8 mouse cellular contexts compared by ENCODE assay signal in genomic region chr4:132113411-132114095, GRCm38 (mm10). TPM values are rescaled to one million over a fixed set of nuclear protein-coding genes. Genes with fewer than 3 reads are reported as not detected.
A peak's percentile ranks its signal among the peaks of the same experiment; 100 is the strongest.
DNase-seq lines count a peak whose midpoint lies in the region; ATAC-seq lines count a peak whose summit lies in the region.

No protein-coding gene starts in this region.

- no peaks in the 10 kb centered on the region for H3K9me3 ChIP-seq in hindbrain, embryonic 10.5 days
- no peaks in the 10 kb centered on the region for H3K9me3 ChIP-seq in lung, embryonic 16.5 days (ENCODE audit: control insufficient read depth, low read length)

- peak overlapping the region; percentile 46 for H3K4me3 ChIP-seq in hindbrain, embryonic 10.5 days
- peak overlapping the region; percentile 35 for H3K4me3 ChIP-seq in lung, embryonic 16.5 days (ENCODE audit: low read length)

- no peak overlapping the region for H3K9ac ChIP-seq in lung, embryonic 16.5 days (ENCODE audit: low read length)

- H3K27ac ChIP-seq in hindbrain, embryonic 10.5 days, result peak overlapping the region; percentile 59; the same call in 1 of the 2 replicates
- no peak overlapping the region for H3K27ac ChIP-seq in lung, embryonic 16.5 days (ENCODE audit: low read length)

- H3K4me2 ChIP-seq in lung, embryonic 16.5 days (ENCODE audit: low read depth, low read length), result peak overlapping the region; percentile 49

- 41% methylated on average over 53 of the region's 53 CpGs for WGBS in hindbrain, embryonic 10.5 days
- WGBS in lung, embryonic 16.5 days, result 36% methylated on average over 53 of the region's 53 CpGs

- DNase-seq in kidney, postnatal 10 days, result peak; percentile 9
- DNase-seq in kidney, adult 9 months, result no peak
- DNase-seq in cerebellum, postnatal 14 days, result peak; percentile 19 to 36
- peak; percentile 37 for DNase-seq in hindbrain, embryonic 10.5 days (ENCODE audit: low spot score)
- peak; percentile 19 for DNase-seq in splenic B cell, adult 2 months (ENCODE audit: low read depth, low spot score)
- no peak for DNase-seq in layer of hippocampus, postnatal 10 days (ENCODE audit: low spot score in 2 of 2)

- H3K36me3 ChIP-seq in hindbrain, embryonic 10.5 days, result no peaks in the 10 kb centered on the region
- no peaks in the 10 kb centered on the region for H3K36me3 ChIP-seq in lung, embryonic 16.5 days (ENCODE audit: control insufficient read depth, insufficient read depth, low read length)
- H3K36me3 ChIP-seq in splenic B cell, adult 2 months (ENCODE audit: control insufficient read depth, insufficient read depth, low read length, poor library complexity, severe bottlenecking), result no peaks in the 10 kb centered on the region

- H3K4me1 ChIP-seq in hindbrain, embryonic 10.5 days (replicated peaks), result peaks cover 42% of the 10 kb centered on the region
- H3K4me1 ChIP-seq in lung, embryonic 16.5 days (replicated peaks; ENCODE audit: control insufficient read depth, insufficient read depth, low read length), result no peaks in the 10 kb centered on the region

- ATAC-seq in lung, embryonic 16.5 days (ENCODE audit: low read depth), result peak; percentile 5; the same call in 1 of the 2 replicates
- ATAC-seq in inflammation-experienced regulatory T-cells, adult 6 months, result no peak

- peaks cover 44% of the 10 kb centered on the region for H3K27me3 ChIP-seq in hindbrain, embryonic 10.5 days (ENCODE audit: insufficient read depth, poor library complexity, severe bottlenecking)
- no peaks in the 10 kb centered on the region for H3K27me3 ChIP-seq in lung, embryonic 16.5 days (ENCODE audit: control insufficient read depth, insufficient read depth, low read depth, low read length)
- no peaks in the 10 kb centered on the region for H3K27me3 ChIP-seq in splenic B cell, adult 2 months (ENCODE audit: control insufficient read depth, insufficient read depth, low read length, poor library complexity, severe bottlenecking)

RNA-seq across cellular contexts. Expression of gene Oprd1, which starts 30.7 kb away (rescaled TPM):
- 0.07 and 0.20 TPM in 2 replicates for polyA plus RNA-seq in hindbrain, embryonic 10.5 days (2016; fragmentation: Nextera tagmentation; extraction: Ambion mirVana)
- 0.04 and 0.15 TPM in 2 replicates for polyA plus RNA-seq in lung, embryonic 16.5 days (2015; fragmentation: Nextera tagmentation; extraction: Ambion mirVana)
- 1 to 10 TPM; 5.3 to 5.4 TPM for total RNA-seq in layer of hippocampus, postnatal 10 days (2021)
- polyA plus RNA-seq in inflammation-experienced regulatory T-cells, adult 6 months (2017; shearing (Covaris generic)), result not detected

RNA-seq across cellular contexts. Expression of gene Epb41, which starts 38.4 kb away (rescaled TPM):
- polyA plus RNA-seq in hindbrain, embryonic 10.5 days (2016; fragmentation: Nextera tagmentation; extraction: Ambion mirVana), result 154 and 173 TPM in 2 replicates
- 56.8 and 57.7 TPM in 2 replicates for polyA plus RNA-seq in lung, embryonic 16.5 days (2015; fragmentation: Nextera tagmentation; extraction: Ambion mirVana)
- 10 to 100 TPM; 30.2 to 33.7 TPM for total RNA-seq in layer of hippocampus, postnatal 10 days (2021)
- polyA plus RNA-seq in inflammation-experienced regulatory T-cells, adult 6 months (2017; shearing (Covaris generic)), result 10 to 100 TPM; 28.0 to 33.5 (median 31.8) TPM

RNA-seq across cellular contexts. Expression of gene Gm10300, which starts 39.1 kb away (rescaled TPM):
- polyA plus RNA-seq in hindbrain, embryonic 10.5 days (2016; fragmentation: Nextera tagmentation; extraction: Ambion mirVana), result 0.14 TPM in 1 of 2 replicates, not detected in the other
- polyA plus RNA-seq in lung, embryonic 16.5 days (2015; fragmentation: Nextera tagmentation; extraction: Ambion mirVana), result 0.10 TPM in 1 of 2 replicates, not detected in the other
- not detected for total RNA-seq in layer of hippocampus, postnatal 10 days (2021)
- not detected for polyA plus RNA-seq in inflammation-experienced regulatory T-cells, adult 6 months (2017; shearing (Covaris generic))

Comparison
In these comparisons a context has a peak if more than half of its experiments do, and no peak if none do; other contexts are left out.
1. DNase-seq: peak in kidney, postnatal 10 days (single experiment), cerebellum, postnatal 14 days (2 of 2), hindbrain, embryonic 10.5 days (single experiment) and splenic B cell, adult 2 months (single experiment); none in kidney, adult 9 months (single experiment) and layer of hippocampus, postnatal 10 days (0 of 2).